Mouse (Mus musculus): Measurements from ENCODE around the gene Lmntd1.

The Lmntd1 gene

DNA sequence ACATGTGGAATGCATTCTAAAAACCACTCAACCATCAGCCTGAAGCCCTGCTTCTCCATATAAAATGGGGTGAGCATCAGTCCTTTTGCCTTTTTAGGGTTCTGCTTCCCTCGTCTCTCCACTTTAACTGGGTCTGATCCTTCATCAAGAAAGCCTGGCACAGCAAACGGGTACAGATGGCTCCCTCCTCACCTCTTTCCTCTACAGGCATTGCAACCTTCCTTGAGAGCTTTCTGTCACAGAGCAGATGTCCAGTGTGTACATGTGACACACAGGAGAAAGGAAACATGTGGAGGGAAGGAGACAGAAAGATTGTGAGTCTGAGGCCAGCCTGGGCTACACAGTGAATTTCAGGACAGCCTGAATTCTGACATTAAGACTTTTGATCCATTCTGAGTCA is 125.9 kb downstream of the Lmntd1 start:
- no peak for DNase-seq (ENCODE audit: low spot score in 2 of 2)

- no peak for DNase-seq (ENCODE audit: low spot score in 2 of 2)
These were observed 128.0 kb downstream of the Lmntd1 start for GRCm38 (mm10) chr6:145485986-145486605.

- no peak for DNase-seq (ENCODE audit: low spot score in 2 of 2)
These were observed 130.8 kb downstream of the Lmntd1 start for GRCm38 (mm10) chr6:145483318-145483674.

GRCm38 (mm10) chr6:145482656-145483317 is 131.3 kb downstream of the Lmntd1 start:
- DNase-seq (ENCODE audit: low spot score in 2 of 2): no peak

- DNase-seq (ENCODE audit: low spot score in 2 of 2): peak in 1 of 2 experiments; percentile 71
These were observed 132.2 kb downstream of the Lmntd1 start for GRCm38 (mm10) chr6:145481938-145482337.

- no peak for DNase-seq (ENCODE audit: low spot score in 2 of 2)
These were observed 135.3 kb downstream of the Lmntd1 start for GRCm38 (mm10) chr6:145478821-145479271.

- no peak for DNase-seq (ENCODE audit: low spot score in 2 of 2)
These were observed 136.7 kb downstream of the Lmntd1 start for GRCm38 (mm10) chr6:145477367-145477905.

DNA sequence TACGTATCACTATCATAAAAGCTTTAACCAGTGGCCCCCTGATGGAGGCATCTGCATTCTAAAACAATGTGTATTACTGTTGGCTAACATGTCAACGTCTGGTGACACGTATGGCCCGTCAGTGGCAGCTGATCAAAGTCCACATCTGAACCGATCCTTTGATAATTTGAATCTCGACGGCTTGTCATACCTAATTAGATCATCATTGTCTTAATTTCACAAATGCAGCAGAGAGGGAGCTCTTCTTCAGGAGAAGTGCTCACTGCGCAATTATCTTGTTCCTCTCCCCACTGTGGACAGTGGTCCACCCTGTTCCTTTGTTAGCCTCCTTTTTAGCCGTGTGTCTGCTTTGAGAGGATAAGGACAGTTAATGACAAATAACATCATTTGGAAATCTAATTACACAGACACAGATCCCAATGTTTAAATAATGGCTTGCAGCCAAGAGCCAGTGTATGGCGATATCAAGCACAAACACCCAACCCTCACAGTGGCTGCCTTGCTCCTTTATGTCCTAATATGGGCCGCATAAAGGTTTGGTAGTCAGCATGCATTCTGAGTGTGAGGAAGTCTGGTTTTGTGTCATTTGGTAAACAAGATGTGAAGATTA is 142.4 kb downstream of the Lmntd1 start:
- DNase-seq (ENCODE audit: low spot score in 2 of 2): no peak

DNA sequence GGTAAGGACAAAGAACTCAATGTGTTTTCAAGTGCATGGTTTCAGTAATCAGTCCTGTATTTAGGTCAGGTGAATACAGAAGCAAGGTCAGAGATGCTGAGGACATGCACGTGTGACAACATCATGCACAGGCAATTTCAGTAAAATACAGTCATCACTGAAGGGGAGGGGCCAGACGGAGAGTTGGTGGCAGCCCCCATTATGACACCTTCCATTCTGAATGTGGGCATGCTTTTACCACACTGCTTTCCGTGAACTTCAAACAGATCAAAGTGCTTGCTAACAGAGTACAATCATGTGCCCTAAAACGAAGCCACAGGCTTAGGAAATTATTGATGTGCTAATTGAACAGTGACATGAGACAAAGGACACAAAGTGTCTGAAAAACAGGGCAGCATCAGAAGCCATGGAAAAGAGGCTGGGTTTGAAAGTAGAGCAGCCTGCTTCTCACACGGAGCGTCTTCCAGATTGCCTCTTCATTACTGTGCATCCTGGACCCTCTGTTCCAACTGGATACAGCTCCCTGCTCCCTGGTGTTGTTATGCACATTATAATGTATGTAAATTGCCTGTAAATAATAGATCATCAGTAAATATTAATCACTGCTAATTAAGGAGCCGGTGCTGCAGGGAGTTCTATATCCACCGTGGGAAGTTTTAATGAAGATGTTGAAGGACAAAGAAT is 144.7 kb downstream of the Lmntd1 start:
- DNase-seq (ENCODE audit: low spot score in 2 of 2): no peak

- no peak for DNase-seq (ENCODE audit: low spot score in 2 of 2)
These were observed 150.1 kb downstream of the Lmntd1 start for GRCm38 (mm10) chr6:145464027-145464426.

DNA sequence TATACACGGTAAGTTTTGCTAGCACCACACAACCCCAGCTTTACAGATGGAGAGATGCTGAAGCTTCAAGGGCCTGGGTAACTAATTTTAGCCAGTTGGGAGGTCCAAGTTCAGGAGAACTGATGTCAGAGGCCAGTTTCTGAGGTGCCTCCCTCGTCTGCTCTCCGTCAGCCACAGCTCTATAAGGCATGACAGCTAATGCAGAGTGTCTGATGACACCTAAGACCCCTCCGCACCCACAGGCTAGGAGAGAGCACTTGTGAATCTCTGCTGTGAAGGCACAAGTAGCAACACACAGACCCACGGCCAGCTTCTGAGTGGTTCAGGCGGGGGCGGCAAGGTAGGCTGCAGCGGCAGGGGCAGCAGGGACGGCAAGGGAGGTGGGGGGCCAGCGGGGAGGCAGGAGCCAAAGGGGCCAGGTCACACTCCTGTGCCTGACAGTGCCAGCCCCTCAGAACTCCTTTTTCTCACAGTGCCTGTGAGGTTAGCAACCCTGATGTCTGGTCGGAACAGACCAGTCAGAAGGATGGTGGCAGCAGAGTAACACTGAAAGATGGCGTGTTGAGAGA is 151.4 kb downstream of the Lmntd1 start:
- DNase-seq (ENCODE audit: low spot score in 2 of 2): no peak

DNA sequence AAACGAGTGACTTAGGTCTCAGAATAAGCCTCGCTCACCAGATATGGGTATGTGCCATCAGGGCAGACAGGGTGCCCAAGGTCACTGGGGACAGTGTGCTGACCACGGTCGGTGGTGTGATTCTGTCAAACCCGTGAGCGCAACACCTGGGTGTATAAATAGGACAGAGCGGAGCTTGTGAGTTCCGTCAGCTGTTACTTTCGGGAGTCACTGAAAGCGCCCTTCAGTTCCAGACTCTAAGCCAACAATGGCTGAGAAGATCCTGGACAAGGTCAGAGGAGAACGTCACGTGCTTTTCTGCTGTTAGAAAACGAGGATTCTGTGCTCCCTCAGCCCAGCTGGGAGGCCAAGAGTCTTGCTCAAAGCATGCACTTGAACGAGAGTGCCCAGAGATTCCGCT is 157.1 kb downstream of the Lmntd1 start:
- DNase-seq (ENCODE audit: low spot score in 2 of 2): no peak

- DNase-seq (ENCODE audit: low spot score in 2 of 2): no peak
These were observed 163.3 kb downstream of the Lmntd1 start for GRCm38 (mm10) chr6:145450628-145451403.

DNA sequence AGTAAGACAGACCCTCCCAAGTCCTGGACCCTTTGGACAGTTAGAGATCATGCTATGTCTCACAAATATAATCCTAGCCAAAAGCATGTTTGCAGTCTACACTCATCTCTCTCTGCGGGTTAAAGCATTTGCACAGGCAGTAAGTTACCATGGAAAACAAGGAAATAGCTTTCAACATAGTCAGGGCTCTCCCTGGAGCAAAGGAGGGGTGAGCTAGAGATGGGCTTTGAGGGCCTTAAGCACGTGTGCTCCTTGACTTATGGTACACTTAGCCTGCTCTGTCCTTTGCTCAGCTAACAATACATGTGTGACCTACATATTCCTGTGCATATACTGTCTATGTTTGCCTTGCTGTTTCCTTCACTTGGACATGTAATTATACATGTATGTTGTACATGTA is 165.8 kb downstream of the Lmntd1 start:
- DNase-seq (ENCODE audit: low spot score in 2 of 2): no peak

DNA sequence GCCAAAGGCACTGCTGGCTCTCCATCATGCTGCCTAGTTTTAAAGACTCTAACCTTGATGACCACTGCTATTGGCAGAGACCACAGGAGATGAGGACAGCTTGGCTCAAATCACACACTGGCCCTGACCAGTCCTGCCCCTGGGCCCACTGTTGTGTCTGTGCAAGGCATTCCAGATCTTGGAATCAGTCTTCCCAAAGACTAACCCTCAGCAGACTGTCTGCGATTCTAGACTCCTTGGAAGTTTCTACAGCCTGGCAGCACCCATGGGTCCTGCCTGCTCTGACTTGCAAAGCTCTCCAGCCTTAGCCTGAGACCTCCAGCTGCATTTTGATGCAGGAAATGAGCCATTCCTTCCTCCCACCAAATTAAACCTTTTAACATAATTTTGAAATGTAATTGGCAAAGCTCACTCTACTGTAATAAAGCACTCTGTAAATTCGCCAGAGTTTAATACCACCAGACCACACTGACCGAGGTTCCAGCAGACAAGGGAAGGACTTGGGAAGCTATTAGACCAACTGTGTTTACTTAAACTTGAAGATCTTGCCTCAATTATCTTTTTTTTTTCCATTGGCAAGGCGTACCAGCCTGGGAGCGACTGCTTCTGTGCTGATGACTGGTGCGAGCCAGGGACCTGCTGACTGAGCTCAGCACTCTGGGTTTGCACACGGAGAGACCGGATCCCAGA is 168.2 kb downstream of the Lmntd1 start:
- DNase-seq (ENCODE audit: low spot score in 2 of 2): peak in 1 of 2 experiments; percentile 54

DNA sequence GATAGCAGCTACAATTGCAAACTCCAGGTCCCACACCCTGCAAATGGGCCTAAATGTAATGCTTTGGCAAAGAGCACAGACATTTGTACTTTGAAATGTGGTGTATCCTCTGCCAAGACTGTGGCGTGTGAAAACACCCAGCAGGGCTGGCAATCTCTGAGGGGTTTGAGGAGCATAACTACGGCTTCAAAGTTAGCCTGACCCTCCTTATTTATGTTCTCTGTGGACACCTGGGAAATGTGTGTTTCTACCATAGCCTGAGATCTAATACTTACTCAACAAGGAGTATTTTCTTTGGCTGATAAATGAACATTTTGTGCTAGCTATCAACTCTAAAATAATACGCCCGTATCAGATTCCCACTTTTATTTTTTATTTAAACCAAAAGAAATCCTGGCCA is 168.7 kb downstream of the Lmntd1 start:
- DNase-seq (ENCODE audit: low spot score in 2 of 2): no peak

DNA sequence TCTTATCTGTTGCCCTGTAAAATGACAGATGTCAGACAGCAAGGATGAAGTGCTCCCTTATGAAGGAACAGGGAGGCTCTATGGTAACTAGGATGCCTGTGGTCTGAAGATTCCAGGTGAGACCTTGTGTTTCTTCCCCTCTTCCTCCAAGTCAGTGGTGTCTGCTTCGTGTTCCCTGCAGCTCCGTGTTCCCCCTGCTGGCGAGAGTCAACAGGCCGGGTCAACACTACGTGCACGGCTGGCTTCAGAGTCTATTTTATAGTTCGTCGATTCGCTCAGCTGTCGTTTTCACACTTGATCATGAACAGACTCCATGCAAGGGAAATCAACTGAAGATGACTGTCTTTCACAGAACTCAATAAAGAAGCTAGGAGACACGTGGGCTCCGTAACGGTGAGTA is 171.3 kb downstream of the Lmntd1 start:
- no peak for DNase-seq (ENCODE audit: low spot score in 2 of 2)

DNA sequence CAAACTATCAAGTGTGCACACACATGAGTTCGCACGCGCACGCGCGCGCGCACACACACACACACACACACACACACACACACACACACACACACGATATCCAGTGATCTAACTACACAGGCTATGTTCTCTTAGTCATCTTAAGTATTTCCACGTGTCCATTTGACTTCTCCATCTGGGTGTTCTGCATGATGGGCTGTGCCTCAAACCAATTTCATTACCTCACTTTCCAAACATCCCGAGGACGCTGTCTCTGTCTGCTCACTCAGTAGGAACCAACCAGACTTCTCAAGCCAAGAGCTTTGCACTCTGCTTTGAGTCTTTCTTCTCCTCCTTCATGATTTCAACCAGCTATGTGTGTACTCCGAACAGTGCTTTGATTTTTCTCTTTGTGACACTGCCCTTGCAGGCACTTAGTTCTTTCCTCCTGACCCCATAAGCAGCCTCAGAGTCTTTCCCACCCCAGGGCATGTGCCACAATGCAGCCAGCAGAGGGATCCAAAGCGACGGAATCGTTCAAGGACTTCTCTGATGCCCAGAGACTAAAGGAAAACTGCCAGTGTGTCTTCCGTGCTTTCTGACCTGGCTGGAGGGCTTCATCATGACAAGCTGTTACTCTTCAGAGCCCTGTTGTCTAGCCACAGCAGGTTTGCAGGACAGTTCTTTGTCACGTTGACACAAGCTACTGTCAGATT is 172.6 kb downstream of the Lmntd1 start:
- peak in 1 of 2 experiments; percentile 43 for DNase-seq (ENCODE audit: low spot score in 2 of 2)

DNA sequence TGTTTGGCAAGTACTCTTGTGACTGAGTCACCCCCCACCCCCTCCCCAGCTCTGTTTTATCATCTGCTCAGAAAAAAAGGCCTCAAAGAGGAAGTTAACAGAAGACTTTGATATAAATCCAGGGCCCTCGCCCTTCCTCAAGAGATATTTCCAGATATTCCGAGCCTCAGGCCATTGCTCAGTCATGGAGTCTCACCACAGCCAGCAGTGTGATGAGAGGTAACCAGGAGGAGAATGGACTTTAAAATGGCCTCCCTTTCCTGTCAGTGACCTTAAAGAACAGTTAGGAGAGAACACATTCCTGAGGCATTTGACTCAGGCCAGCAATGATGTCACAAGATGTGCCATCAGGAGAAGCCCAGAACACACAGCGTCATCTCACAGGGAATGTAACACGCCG is 175.3 kb downstream of the Lmntd1 start:
- no peak for DNase-seq (ENCODE audit: low spot score in 2 of 2)

DNA sequence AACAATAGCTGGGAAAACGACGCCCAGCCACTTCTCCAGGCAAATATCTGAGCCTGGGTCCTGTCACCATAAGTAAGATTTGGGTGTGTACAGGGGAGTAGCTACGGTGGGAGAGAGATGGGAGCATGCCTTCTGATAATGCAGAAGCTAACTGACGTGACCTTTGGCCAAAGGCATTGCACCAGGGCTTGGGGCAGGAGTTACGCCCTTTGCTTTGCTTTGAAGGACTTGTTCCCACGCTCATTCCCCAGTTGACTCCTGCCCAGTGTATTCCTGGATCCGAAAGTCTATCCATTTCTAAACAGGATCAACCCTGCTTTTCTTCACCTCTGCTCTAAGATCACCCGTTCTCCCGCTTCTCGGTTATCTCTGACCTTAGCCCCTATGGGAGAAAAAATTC is 178.4 kb downstream of the Lmntd1 start:
- DNase-seq (ENCODE audit: low spot score in 2 of 2): no peak
